Mouse (Mus musculus): ENCODE data around the gene Mbd6. TPM values are rescaled to one million over a fixed set of nuclear protein-coding genes. Genes with fewer than 3 reads are reported as not detected.
A peak's percentile ranks its signal among the peaks of the same experiment; 100 is the strongest.

Mbd6 gene
- polyA plus RNA-seq, 1 experiment from 2014 or later: 16.1 TPM

GRCm38 (mm10) chr10:127266112-127267091 lies 22.4 kb downstream of the Mbd6 start, which contains the start of gene Dctn2:
Gene Dctn2 (plus strand): TSS chr10:127266368.
- H3K4me1 ChIP-seq (ENCODE audit: control insufficient read depth in 2 of 2, insufficient read depth in 2 of 2, low read length in 2 of 2): peaks cover 16 to 28% of the 10 kb centered on the region in 2 experiments
- peak within 1 kb of the TSS; percentile 100 for H3K9ac ChIP-seq (ENCODE audit: low read length)
- H3K9me3 ChIP-seq (ENCODE audit: control insufficient read depth, low read length): no peaks in the 10 kb centered on the region
- ATAC-seq (ENCODE audit: insufficient number of reproducible peaks, insufficient read depth, low FRiP score, low read depth): peak; percentile 98
- peak within 1 kb of the TSS; percentile 76 to 85 for H3K27ac ChIP-seq (replicated peaks in 1 of 2; ENCODE audit: control insufficient read depth in 1 of 2, insufficient read depth in 1 of 2, low read depth in 2 of 2, low read length in 2 of 2)
- WGBS: 1% methylated on average over 68 of the region's 70 CpGs
- H3K4me2 ChIP-seq (ENCODE audit: low read length): peak within 1 kb of the TSS; percentile 70
- peak within 1 kb of the TSS; percentile 95 to 98 for H3K4me3 ChIP-seq (ENCODE audit: control insufficient read depth in 1 of 2, insufficient read depth in 1 of 2, low read depth in 1 of 2, low read length in 2 of 2)
- peaks cover 31% of the 10 kb centered on the region for H3K27me3 ChIP-seq (ENCODE audit: control insufficient read depth, insufficient read depth, low read length)
- H3K36me3 ChIP-seq (ENCODE audit: control insufficient read depth, insufficient read depth, low read length): peaks cover 37% of the 10 kb centered on the region

GRCm38 (mm10) chr10:127265727-127266111 lies 23.1 kb downstream of the Mbd6 start:
- peaks cover 16 to 28% of the 10 kb centered on the region in 2 experiments for H3K4me1 ChIP-seq (ENCODE audit: control insufficient read depth in 2 of 2, insufficient read depth in 2 of 2, low read length in 2 of 2)
- H3K4me3 ChIP-seq (ENCODE audit: control insufficient read depth in 1 of 2, insufficient read depth in 1 of 2, low read depth in 1 of 2, low read length in 2 of 2): peak overlapping the region in 1 of 2 experiments; percentile 98; a peak in 2 of 4 replicates
- H3K27me3 ChIP-seq (ENCODE audit: control insufficient read depth, insufficient read depth, low read length): peaks cover 37% of the 10 kb centered on the region
- peaks cover 30% of the 10 kb centered on the region for H3K36me3 ChIP-seq (ENCODE audit: control insufficient read depth, insufficient read depth, low read length)
- H3K27ac ChIP-seq (replicated peaks in 1 of 2; ENCODE audit: control insufficient read depth in 1 of 2, insufficient read depth in 1 of 2, low read depth in 2 of 2, low read length in 2 of 2): no peak overlapping the region
- H3K9ac ChIP-seq (ENCODE audit: low read length): peak overlapping the region; percentile 100
- peak overlapping the region; percentile 70 for H3K4me2 ChIP-seq (ENCODE audit: low read length)
- no peaks in the 10 kb centered on the region for H3K9me3 ChIP-seq (ENCODE audit: control insufficient read depth, low read length)
- 27% methylated on average over 4 of the region's 4 CpGs for WGBS
- ATAC-seq (ENCODE audit: insufficient number of reproducible peaks, insufficient read depth, low FRiP score, low read depth): no peak

GRCm38 (mm10) chr10:127264971-127265370 lies 23.8 kb downstream of the Mbd6 start:
- no peak for ATAC-seq (ENCODE audit: insufficient number of reproducible peaks, insufficient read depth, low FRiP score, low read depth)
- Histone ChIP-seq H3K27me3 (ENCODE audit: control insufficient read depth, insufficient read depth, low read length) (peaks cover 37% of the 10 kb centered on the region), H3K4me1 (ENCODE audit: control insufficient read depth in 2 of 2, insufficient read depth in 2 of 2, low read length in 2 of 2) (peaks cover 16 to 28% of the 10 kb centered on the region in 2 experiments), H3K4me2 (ENCODE audit: low read length) (no peak overlapping the region), H3K27ac (replicated peaks in 1 of 2; ENCODE audit: control insufficient read depth in 1 of 2, insufficient read depth in 1 of 2, low read depth in 2 of 2, low read length in 2 of 2) (no peak overlapping the region), H3K9me3 (ENCODE audit: control insufficient read depth, low read length) (no peaks in the 10 kb centered on the region), H3K36me3 (ENCODE audit: control insufficient read depth, insufficient read depth, low read length) (peaks cover 22% of the 10 kb centered on the region), H3K4me3 (ENCODE audit: control insufficient read depth in 1 of 2, insufficient read depth in 1 of 2, low read depth in 1 of 2, low read length in 2 of 2) (no peak overlapping the region), H3K9ac (ENCODE audit: low read length) (no peak overlapping the region)
- WGBS: 70% methylated on average over 4 of the region's 4 CpGs

GRCm38 (mm10) chr10:127264336-127264735 lies 24.5 kb downstream of the Mbd6 start:
- peaks cover 16 to 28% of the 10 kb centered on the region in 2 experiments for H3K4me1 ChIP-seq (ENCODE audit: control insufficient read depth in 2 of 2, insufficient read depth in 2 of 2, low read length in 2 of 2)
- peaks cover 37% of the 10 kb centered on the region for H3K27me3 ChIP-seq (ENCODE audit: control insufficient read depth, insufficient read depth, low read length)
- no peak overlapping the region for H3K27ac ChIP-seq (replicated peaks in 1 of 2; ENCODE audit: control insufficient read depth in 1 of 2, insufficient read depth in 1 of 2, low read depth in 2 of 2, low read length in 2 of 2)
- WGBS: 70% methylated on average over 8 of the region's 8 CpGs
- H3K4me2 ChIP-seq (ENCODE audit: low read length): no peak overlapping the region
- H3K36me3 ChIP-seq (ENCODE audit: control insufficient read depth, insufficient read depth, low read length): peaks cover 17% of the 10 kb centered on the region
- no peak for ATAC-seq (ENCODE audit: insufficient number of reproducible peaks, insufficient read depth, low FRiP score, low read depth)
- no peak overlapping the region for H3K4me3 ChIP-seq (ENCODE audit: control insufficient read depth in 1 of 2, insufficient read depth in 1 of 2, low read depth in 1 of 2, low read length in 2 of 2)
- no peak overlapping the region for H3K9ac ChIP-seq (ENCODE audit: low read length)
- no peaks in the 10 kb centered on the region for H3K9me3 ChIP-seq (ENCODE audit: control insufficient read depth, low read length)

DNA sequence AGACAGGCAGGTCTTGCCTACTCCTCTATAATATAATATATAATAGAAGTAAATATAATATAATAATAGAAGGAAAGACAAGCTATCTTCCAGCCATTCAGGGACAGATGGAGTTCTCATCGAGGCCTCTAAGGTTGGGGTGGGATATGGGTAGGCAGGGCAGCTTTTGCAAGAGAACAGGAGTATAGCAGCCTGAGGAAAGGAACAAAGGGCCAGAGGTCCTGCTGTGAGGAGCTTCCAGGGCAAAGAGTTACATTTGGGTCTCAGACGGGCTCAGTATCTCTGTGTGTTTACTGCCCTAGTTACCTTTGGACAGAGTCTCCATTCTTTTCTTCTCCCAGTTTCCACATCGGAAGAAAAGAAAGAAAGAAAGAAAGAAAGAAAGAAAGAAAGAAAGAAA lies 25.2 kb downstream of the Mbd6 start:
- Histone ChIP-seq H3K4me1 (ENCODE audit: control insufficient read depth in 2 of 2, insufficient read depth in 2 of 2, low read length in 2 of 2) (peaks cover 15 to 25% of the 10 kb centered on the region in 2 experiments), H3K4me2 (ENCODE audit: low read length) (no peak overlapping the region), H3K4me3 (ENCODE audit: control insufficient read depth in 1 of 2, insufficient read depth in 1 of 2, low read depth in 1 of 2, low read length in 2 of 2) (no peak overlapping the region), H3K36me3 (ENCODE audit: control insufficient read depth, insufficient read depth, low read length) (peaks cover 10% of the 10 kb centered on the region), H3K9ac (ENCODE audit: low read length) (no peak overlapping the region), H3K27ac (replicated peaks in 1 of 2; ENCODE audit: control insufficient read depth in 1 of 2, insufficient read depth in 1 of 2, low read depth in 2 of 2, low read length in 2 of 2) (no peak overlapping the region), H3K9me3 (ENCODE audit: control insufficient read depth, low read length) (no peaks in the 10 kb centered on the region), H3K27me3 (ENCODE audit: control insufficient read depth, insufficient read depth, low read length) (peaks cover 37% of the 10 kb centered on the region)
- ATAC-seq (ENCODE audit: insufficient number of reproducible peaks, insufficient read depth, low FRiP score, low read depth): no peak
- WGBS: 64% methylated on average over 3 of the region's 3 CpGs

DNA sequence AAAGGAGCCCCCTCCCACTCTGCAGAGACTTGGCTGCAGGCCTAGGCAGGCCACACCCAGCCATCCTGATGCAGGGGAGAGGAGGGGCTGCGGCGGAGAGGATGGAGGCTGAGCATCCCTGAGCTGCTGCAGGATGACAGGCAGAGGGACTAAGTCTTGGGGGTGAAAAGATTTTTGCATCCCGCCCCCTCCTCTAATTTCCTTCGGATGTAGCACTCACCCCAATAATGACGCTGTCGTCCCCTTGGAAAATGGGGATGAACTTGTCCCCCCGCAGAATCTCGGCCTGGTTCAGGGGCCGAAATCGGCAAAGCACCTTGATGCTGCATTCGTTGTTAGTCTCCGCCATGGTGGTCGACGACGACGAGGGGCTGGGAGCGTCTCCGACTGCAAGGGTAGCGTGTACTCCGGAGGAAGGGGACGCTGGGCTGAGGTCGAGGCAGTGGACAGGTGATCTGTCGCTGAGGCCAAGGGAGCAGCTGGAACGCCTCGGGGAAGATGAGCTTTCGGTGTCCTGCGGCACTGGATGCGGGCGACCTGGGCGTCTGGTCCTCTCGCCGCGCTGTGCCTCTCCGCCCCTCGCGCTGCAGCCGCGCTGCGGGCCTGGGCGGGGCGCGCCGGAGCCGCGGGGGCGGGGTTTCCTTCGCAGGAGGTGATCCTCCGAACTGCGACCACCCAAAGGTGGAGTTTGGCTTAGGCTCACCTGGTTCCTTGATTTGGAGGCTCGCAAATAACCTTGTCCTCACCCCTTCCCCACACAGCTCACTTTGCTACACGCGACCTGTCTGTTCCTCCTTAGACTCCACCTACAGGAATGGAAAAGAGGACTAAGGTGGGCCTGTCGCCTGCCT lies 26.0 kb downstream of the Mbd6 start, which contains the start of gene Kif5a:
Gene Kif5a, minus strand, starts transcription at position 801 of the 851 bp plus-strand sequence.
- Histone ChIP-seq H3K27me3 (ENCODE audit: control insufficient read depth, insufficient read depth, low read length) (peaks cover 37% of the 10 kb centered on the region), H3K4me1 (ENCODE audit: control insufficient read depth in 2 of 2, insufficient read depth in 2 of 2, low read length in 2 of 2) (peaks cover 11 to 17% of the 10 kb centered on the region in 2 experiments), H3K9ac (ENCODE audit: low read length) (peak within 1 kb of the TSS; percentile 38; the same call in 1 of the 2 replicates), H3K9me3 (ENCODE audit: control insufficient read depth, low read length) (no peaks in the 10 kb centered on the region), H3K36me3 (ENCODE audit: control insufficient read depth, insufficient read depth, low read length) (peaks cover 3% of the 10 kb centered on the region; the same call in 1 of the 2 replicates), H3K27ac (replicated peaks in 1 of 2; ENCODE audit: control insufficient read depth in 1 of 2, insufficient read depth in 1 of 2, low read depth in 2 of 2, low read length in 2 of 2) (no peak within 1 kb of the TSS), H3K4me3 (ENCODE audit: control insufficient read depth in 1 of 2, insufficient read depth in 1 of 2, low read depth in 1 of 2, low read length in 2 of 2) (peak within 1 kb of the TSS; percentile 36 to 49), H3K4me2 (ENCODE audit: low read length) (peak within 1 kb of the TSS; percentile 71)
- ATAC-seq (ENCODE audit: insufficient number of reproducible peaks, insufficient read depth, low FRiP score, low read depth): no peak
- WGBS: 2% methylated on average over 51 of the region's 53 CpGs
